Mouse (Mus musculus): ENCODE data around the gene 1600014C10Rik. TPM values are rescaled to one million over a fixed set of nuclear protein-coding genes. Genes with fewer than 3 reads are reported as not detected.

1600014C10Rik gene
- total and polyA plus RNA-seq, 3 experiments = 3.7 to 12.3 (median 6.7) TPM

DNA sequence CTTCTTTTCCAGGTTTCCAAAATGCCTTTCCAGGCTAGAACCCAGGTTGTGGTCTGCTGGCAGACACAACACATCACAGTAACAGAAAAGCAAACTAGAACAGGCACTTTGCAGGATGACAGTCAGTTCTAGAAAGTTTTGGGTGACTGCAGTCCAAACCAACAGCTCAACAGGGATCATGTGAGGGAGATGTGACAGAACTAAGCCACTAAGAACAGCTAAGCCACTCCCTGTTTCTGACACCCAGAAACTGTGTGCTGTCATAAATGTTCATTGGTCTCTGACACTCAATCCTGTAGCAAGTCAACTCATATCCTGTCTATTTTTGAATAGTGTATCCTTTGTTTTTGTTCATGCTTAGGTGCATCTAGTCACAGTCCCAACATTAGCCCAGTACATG is 54.1 kb downstream of the 1600014C10Rik start:
- ATAC-seq (ENCODE audit: extremely low read depth, insufficient number of reproducible peaks, low FRiP score, poor library complexity, severe bottlenecking) (no peak), DNase-seq (ENCODE audit: low spot score) (no peak)
- H3K4me1 ChIP-seq (ENCODE audit: insufficient read depth, low read depth, low read length) = no peaks in the 10 kb centered on the region
- H3K9me3 ChIP-seq (replicated peaks) = no peaks in the 10 kb centered on the region
- H3K36me3 ChIP-seq (replicated peaks) = no peaks in the 10 kb centered on the region
- no peaks in the 10 kb centered on the region for H3K27me3 ChIP-seq (ENCODE audit: insufficient read depth, low read length)
- no peak overlapping the region for H3K4me3 ChIP-seq (ENCODE audit: low read depth, low read length)
- TF ChIP-seq POLR2AphosphoS5 (IDR thresholded peaks at IDR 0.05; ENCODE audit: insufficient replicate concordance, low read depth, low read length) = no peak
- no peak for TF ChIP-seq GATA2 (IDR thresholded peaks at IDR 0.05; ENCODE audit: borderline replicate concordance, low read depth, low read length)
- TF ChIP-seq TAL1 (conservative IDR thresholded peaks at IDR 0.05; ENCODE audit: low read depth, low read length) = no peak
- no peak for TF ChIP-seq GATA1 (IDR thresholded peaks at IDR 0.05; ENCODE audit: borderline replicate concordance, low read length)
- TF ChIP-seq CTCF (IDR thresholded peaks at IDR 0.05; ENCODE audit: low read depth, low read length) = no peak

GRCm38 (mm10) chr7:38242417-38242816 is 59.4 kb downstream of the 1600014C10Rik start:
- Histone ChIP-seq H3K4me3 (ENCODE audit: low read depth, low read length) (no peak overlapping the region), H3K9me3 (replicated peaks) (no peaks in the 10 kb centered on the region), H3K36me3 (replicated peaks) (no peaks in the 10 kb centered on the region), H3K27me3 (ENCODE audit: insufficient read depth, low read length) (no peaks in the 10 kb centered on the region), H3K4me1 (ENCODE audit: insufficient read depth, low read depth, low read length) (no peaks in the 10 kb centered on the region)
- TF ChIP-seq GATA1 (IDR thresholded peaks at IDR 0.05; ENCODE audit: borderline replicate concordance, low read length) (no peak), TAL1 (conservative IDR thresholded peaks at IDR 0.05; ENCODE audit: low read depth, low read length) (no peak), POLR2AphosphoS5 (IDR thresholded peaks at IDR 0.05; ENCODE audit: insufficient replicate concordance, low read depth, low read length) (no peak), CTCF (IDR thresholded peaks at IDR 0.05; ENCODE audit: low read depth, low read length) (no peak), GATA2 (IDR thresholded peaks at IDR 0.05; ENCODE audit: borderline replicate concordance, low read depth, low read length) (no peak)
- ATAC-seq (ENCODE audit: extremely low read depth, insufficient number of reproducible peaks, low FRiP score, poor library complexity, severe bottlenecking) = no peak
- no peak for DNase-seq (ENCODE audit: low spot score)

Other genes with a start within 250 kb of the 1600014C10Rik start
- gene Uri1, start 159.7 kb upstream of the 1600014C10Rik start, total RNA-seq (2014; fragmentation: Nextera tagmentation) = 109 and 130 TPM in 2 replicates
- 56.3 and 64.1 TPM in 2 replicates for gene Uri1, start 159.7 kb upstream of the 1600014C10Rik start, total RNA-seq (2017)
- 30.6 and 32.5 TPM in 2 replicates for gene Uri1, start 159.7 kb upstream of the 1600014C10Rik start, polyA plus RNA-seq (2012)
- 24.9 and 26.6 TPM in 2 replicates for gene Ccne1, start 75.7 kb upstream of the 1600014C10Rik start, total RNA-seq (2014; fragmentation: Nextera tagmentation)
- gene Ccne1, start 75.7 kb upstream of the 1600014C10Rik start, total RNA-seq (2017) = 50.9 and 53.0 TPM in 2 replicates
- 15.9 and 28.4 TPM in 2 replicates for gene Ccne1, start 75.7 kb upstream of the 1600014C10Rik start, polyA plus RNA-seq (2012)
- gene Plekhf1, start 44.8 kb downstream of the 1600014C10Rik start, total RNA-seq (2014; fragmentation: Nextera tagmentation) = 0.24 and 0.60 TPM in 2 replicates
- gene Plekhf1, start 44.8 kb downstream of the 1600014C10Rik start, total RNA-seq (2017) = 0.93 and 1.1 TPM in 2 replicates
- gene Plekhf1, start 44.8 kb downstream of the 1600014C10Rik start, polyA plus RNA-seq (2012) = 1.2 and 1.4 TPM in 2 replicates
- gene Pop4, start 88.2 kb downstream of the 1600014C10Rik start, total RNA-seq (2014; fragmentation: Nextera tagmentation) = 53.7 and 54.4 TPM in 2 replicates
- 31.8 and 33.8 TPM in 2 replicates for gene Pop4, start 88.2 kb downstream of the 1600014C10Rik start, total RNA-seq (2017)
- 3.3 and 11.8 TPM in 2 replicates for gene Pop4, start 88.2 kb downstream of the 1600014C10Rik start, polyA plus RNA-seq (2012)